Mouse (Mus musculus) hindbrain, embryonic 11.5 days (tissue): Measurements from ENCODE around the gene Cemip2. TPM values are rescaled to one million over a fixed set of nuclear protein-coding genes. Genes with fewer than 3 reads are reported as not detected.

ENCODE experiments used
- ATAC-seq: fragments of 200-750 bp; cut with Nextera tagmentation; 2 replicates; pipeline ENCODE4 v1.8.0; 2017; ENCODE audit warnings: mild to moderate bottlenecking, moderate TSS enrichment, moderate library complexity; ENCODE audit not compliant: low FRiP score
- DNase-seq: peaks from one replicate; pipeline ENCODE4 v3.0.0-alpha.2; 2015; ENCODE audit warnings: low spot score
- H3K27ac ChIP-seq: fragments of 300-500 bp; sonication (generic); 2 replicates; pipeline ENCODE4 v1.5.1; 2014; ENCODE audit warnings: mild to moderate bottlenecking, low read depth, low read length
- H3K27me3 ChIP-seq: fragments of 300-500 bp; sonication (generic); 2 replicates; pipeline ENCODE4 v1.6.1; 2014; ENCODE audit warnings: mild to moderate bottlenecking, low read length, moderate library complexity, mixed read lengths; ENCODE audit not compliant: control insufficient read depth, insufficient read depth
- H3K36me3 ChIP-seq: fragments of 300-500 bp; sonication (generic); 2 replicates; pipeline ENCODE4 v1.6.1; 2014; ENCODE audit warnings: mild to moderate bottlenecking, low read length, moderate library complexity, mixed read lengths; ENCODE audit not compliant: control insufficient read depth, insufficient read depth
- H3K4me1 ChIP-seq: fragments of 300-500 bp; sonication (generic); replicated peaks from 2 replicates; pipeline ENCODE4 v1.6.1; 2014; ENCODE audit warnings: low read length, mixed read lengths; ENCODE audit not compliant: control insufficient read depth, insufficient read depth
- H3K4me2 ChIP-seq: fragments of 300-500 bp; sonication (generic); replicated peaks from 2 replicates; pipeline ENCODE4 v1.6.1; 2014; ENCODE audit warnings: mild to moderate bottlenecking, low read depth, low read length
- H3K4me3 ChIP-seq: fragments of 300-500 bp; sonication (generic); 2 replicates; pipeline ENCODE4 v1.5.1; 2014; ENCODE audit warnings: low read depth, low read length
- H3K9ac ChIP-seq: fragments of 300-500 bp; sonication (generic); 2 replicates; pipeline ENCODE4 v1.6.1; 2014; ENCODE audit warnings: low read depth, low read length
- H3K9me3 ChIP-seq: fragments of 300-500 bp; sonication (generic); 2 replicates; pipeline ENCODE4 v1.6.1; 2016; ENCODE audit warnings: low read length; ENCODE audit not compliant: control insufficient read depth
- WGBS: fragments of 180-500 bp; shearing (Covaris S2); extraction: QIAGEN DNeasy Blood & Tissue Kit; methylation state at CpG from one replicate; pipeline ENCODE4 v1.1.7; 2014; 5-methylcytosine and 5-hydroxymethylcytosine counted together
- polyA plus RNA-seq: library from polyadenylated mRNA; unstranded; fragments of >200 nt; fragmentation: Nextera tagmentation; extraction: Ambion mirVana; gene quantifications from 2 replicates; pipeline ENCODE4 v1.2.1, GENCODE M21; 2014

Cemip2 gene
- polyA plus RNA-seq, 1 experiment from 2014 or later = 85.6 TPM

DNA sequence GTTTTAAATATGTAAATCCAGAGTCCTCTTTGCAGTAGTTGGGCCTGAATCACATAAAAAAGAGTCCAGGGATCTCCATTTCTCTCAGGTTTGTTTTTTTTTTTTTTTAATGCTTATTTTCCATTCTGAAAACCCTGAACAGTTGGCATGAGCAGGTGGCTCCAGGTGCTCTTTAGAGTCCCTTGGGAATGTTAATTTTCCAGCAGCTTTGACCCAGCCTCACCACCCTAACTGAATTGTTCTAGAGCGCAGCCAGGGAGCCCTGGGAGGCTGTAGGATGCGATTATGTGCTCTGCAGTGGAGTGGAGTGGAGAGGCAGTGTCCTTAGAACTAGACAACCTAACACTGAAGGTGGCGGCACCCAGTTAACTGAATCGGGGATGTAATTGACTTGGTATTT is 13.7 kb downstream of the Cemip2 start:
- H3K4me1 ChIP-seq = peaks cover 13% of the 10 kb centered on the region
- H3K4me2 ChIP-seq = no peak overlapping the region
- no peak overlapping the region for H3K4me3 ChIP-seq
- ATAC-seq = no peak
- DNase-seq = no peak
- H3K9me3 ChIP-seq = no peaks in the 10 kb centered on the region
- WGBS = 80% methylated on average over 4 of the region's 4 CpGs
- no peak overlapping the region for H3K9ac ChIP-seq
- H3K27me3 ChIP-seq = no peaks in the 10 kb centered on the region
- H3K36me3 ChIP-seq = peaks cover 7% of the 10 kb centered on the region; the same call in 1 of the 2 replicates
- H3K27ac ChIP-seq = peak overlapping the region; percentile 32

DNA sequence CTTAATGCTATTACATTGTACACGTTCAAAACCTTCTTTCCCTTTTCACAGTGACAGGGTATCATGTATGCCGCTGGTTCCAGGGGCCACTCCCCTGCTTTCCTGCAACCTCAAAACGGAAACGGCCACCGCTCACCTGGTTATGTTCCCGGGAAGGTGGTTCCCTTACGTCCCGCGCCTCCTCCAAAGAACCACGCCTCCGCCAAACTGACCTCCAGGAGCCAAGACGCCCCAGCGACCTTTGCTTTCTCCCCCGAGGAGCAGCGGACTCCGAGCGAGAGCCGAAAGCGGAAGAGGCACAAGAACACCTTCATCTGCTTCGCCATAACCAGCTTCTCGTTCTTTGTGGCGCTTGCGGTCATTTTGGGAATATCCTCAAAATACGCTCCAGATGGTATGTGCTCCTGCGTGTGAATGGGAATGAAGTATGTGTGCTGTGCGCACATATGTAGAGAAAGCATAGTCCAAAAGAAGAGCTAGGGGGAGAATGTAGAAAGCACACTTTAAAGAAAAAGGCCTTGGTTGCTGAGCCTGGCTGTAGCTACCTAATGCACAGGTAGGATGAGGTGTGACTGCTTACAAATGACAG is 14.5 kb downstream of the Cemip2 start:
- H3K9ac ChIP-seq = no peak overlapping the region
- H3K9me3 ChIP-seq = no peaks in the 10 kb centered on the region
- WGBS = 89% methylated on average over 26 of the region's 26 CpGs
- H3K4me2 ChIP-seq = no peak overlapping the region
- peaks cover 11% of the 10 kb centered on the region for H3K4me1 ChIP-seq
- DNase-seq (no peak), ATAC-seq (no peak)
- no peaks in the 10 kb centered on the region for H3K27me3 ChIP-seq
- H3K36me3 ChIP-seq = peaks cover 7% of the 10 kb centered on the region; the same call in 1 of the 2 replicates
- no peak overlapping the region for H3K4me3 ChIP-seq
- H3K27ac ChIP-seq = no peak overlapping the region

DNA sequence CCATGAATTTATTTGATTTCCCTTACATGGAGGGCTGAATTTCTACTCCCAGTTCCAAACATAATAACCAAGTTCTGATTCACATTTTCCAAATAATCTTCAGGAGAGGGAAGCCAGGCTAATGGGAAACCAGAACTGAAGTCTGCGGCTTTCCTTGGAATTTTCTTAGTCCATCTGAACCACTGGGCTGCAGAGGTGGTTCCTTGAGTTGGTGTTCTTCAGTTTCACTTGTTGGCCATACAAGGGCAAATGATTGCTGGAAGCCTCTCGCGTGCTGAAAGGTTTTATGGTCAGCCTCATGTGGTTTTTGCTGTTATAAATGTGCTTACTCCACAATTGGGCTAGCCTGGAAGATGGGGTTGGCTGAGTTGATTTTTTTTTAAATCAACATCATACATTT is 16.4 kb downstream of the Cemip2 start:
- H3K4me1 ChIP-seq = peaks cover 6% of the 10 kb centered on the region; the same call in 1 of the 2 replicates
- H3K9me3 ChIP-seq = no peaks in the 10 kb centered on the region
- H3K4me2 ChIP-seq = no peak overlapping the region
- H3K9ac ChIP-seq = no peak overlapping the region
- 100% methylated on average over 3 of the region's 3 CpGs for WGBS
- no peaks in the 10 kb centered on the region for H3K27me3 ChIP-seq
- no peak overlapping the region for H3K4me3 ChIP-seq
- H3K36me3 ChIP-seq = peaks cover 7% of the 10 kb centered on the region; the same call in 1 of the 2 replicates
- H3K27ac ChIP-seq = no peak overlapping the region
- ATAC-seq (no peak), DNase-seq (no peak)

DNA sequence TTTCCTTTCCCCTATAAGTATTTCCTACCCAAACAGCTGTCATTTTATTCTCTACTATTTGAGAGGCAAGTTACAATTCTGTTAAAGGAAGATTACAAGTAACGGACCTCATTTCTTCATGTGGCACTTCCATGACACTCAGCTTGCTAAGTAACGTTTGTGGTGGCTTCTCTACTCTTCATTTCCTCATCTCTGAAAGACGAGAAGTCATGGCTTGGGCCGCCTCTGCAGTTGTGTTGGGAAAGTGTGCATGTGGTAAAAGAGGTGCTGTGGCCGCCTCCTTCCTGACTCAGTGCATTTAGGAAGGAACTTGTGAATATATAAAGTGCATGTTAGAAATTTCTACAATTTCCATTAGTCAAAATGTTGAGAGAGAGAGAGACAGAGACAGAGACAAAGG is 18.2 kb downstream of the Cemip2 start:
- ATAC-seq = no peak
- no peak for DNase-seq
- no peak overlapping the region for H3K4me2 ChIP-seq
- H3K27me3 ChIP-seq = no peaks in the 10 kb centered on the region
- 86% methylated on average over 5 of the region's 5 CpGs for WGBS
- no peak overlapping the region for H3K4me3 ChIP-seq
- H3K27ac ChIP-seq = no peak overlapping the region
- H3K9ac ChIP-seq = no peak overlapping the region
- H3K9me3 ChIP-seq = no peaks in the 10 kb centered on the region
- peaks cover 11% of the 10 kb centered on the region; the same call in 1 of the 2 replicates for H3K36me3 ChIP-seq
- no peaks in the 10 kb centered on the region for H3K4me1 ChIP-seq

DNA sequence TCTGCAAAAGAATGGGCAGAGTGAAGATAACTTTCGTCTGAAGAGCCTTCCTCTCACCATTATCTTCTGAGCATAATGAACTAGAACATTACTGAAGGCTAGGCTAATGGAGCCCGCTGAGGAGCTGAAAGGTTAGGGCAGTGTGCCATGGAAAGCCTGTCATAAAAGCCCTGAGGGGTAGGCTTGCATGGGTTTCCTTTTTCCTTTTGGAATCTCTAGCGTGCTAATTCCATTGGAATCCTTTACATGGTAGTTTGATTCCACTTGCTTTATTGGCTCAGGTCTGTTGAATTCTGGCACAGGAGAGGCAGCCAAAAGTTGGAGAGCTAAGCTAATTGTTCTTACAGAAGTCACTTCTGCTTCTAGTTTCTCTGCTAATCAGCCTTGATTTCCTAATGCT is 20.6 kb downstream of the Cemip2 start:
- H3K36me3 ChIP-seq = peaks cover 15% of the 10 kb centered on the region
- H3K27ac ChIP-seq = no peak overlapping the region
- WGBS = 81% methylated on average over 3 of the region's 3 CpGs

DNA sequence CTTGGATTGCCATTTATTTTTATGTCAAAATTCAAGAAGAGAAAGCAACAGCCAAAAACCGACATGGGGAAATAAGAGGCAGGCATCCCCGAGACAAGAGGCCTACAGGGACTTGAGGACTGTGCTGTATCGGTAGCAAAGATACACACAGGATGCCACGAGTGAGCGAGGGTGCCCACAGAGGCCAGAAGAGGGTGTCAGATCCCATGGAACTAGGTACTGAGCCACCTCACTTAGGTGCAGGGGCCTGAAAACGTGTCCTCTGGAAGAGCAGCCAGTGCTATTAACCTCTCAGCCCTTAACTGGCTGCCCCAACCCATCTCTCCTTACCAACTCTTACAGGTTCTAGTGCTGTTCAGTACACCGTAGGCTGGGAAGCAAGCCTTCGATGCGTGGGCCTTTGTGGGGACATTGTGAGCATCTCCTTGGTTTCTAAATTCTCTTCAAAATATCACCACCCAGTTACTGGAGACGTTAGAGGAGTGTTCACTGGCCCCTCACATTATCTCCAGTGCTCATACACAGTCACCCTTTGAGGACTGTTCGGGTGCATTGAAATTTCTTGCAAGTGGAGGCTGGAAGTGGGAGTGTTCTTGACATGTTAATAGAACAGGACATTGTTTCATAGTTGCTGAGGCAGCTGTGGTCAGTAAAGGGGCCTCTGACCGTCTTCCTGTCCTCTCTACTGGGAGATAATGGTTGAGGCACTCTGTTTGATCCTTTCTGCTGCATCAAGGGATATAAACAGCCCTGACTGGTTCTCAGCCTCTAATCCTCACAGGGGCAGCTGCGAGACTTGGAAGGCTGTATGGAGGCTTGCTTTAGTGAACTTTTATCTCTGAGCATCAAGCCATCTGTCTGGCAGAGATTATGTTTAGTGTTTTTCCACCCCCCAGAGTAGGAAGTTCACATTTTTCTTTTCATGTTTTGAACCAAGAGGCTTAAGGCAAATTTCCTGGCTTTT is 21.6 kb downstream of the Cemip2 start:
- H3K27ac ChIP-seq = 0 out of 2 replicates have a peak overlapping the region, but pooled peaks have one; percentile 33
- H3K4me3 ChIP-seq = no peak overlapping the region
- no peak for ATAC-seq
- no peak overlapping the region for H3K9ac ChIP-seq
- no peak for DNase-seq
- no peaks in the 10 kb centered on the region for H3K4me1 ChIP-seq
- no peaks in the 10 kb centered on the region for H3K27me3 ChIP-seq
- WGBS = 77% methylated on average over 13 of the region's 13 CpGs
- peaks cover 18% of the 10 kb centered on the region for H3K36me3 ChIP-seq
- no peak overlapping the region for H3K4me2 ChIP-seq
- no peaks in the 10 kb centered on the region for H3K9me3 ChIP-seq

More for the DNA sequence above, 20.6 kb downstream of the Cemip2 start:
- Histone ChIP-seq H3K27me3 (no peaks in the 10 kb centered on the region), H3K9ac (no peak overlapping the region), H3K9me3 (no peaks in the 10 kb centered on the region), H3K4me2 (no peak overlapping the region), H3K4me3 (no peak overlapping the region), H3K4me1 (no peaks in the 10 kb centered on the region)
- ATAC-seq (no peak), DNase-seq (no peak)

DNA sequence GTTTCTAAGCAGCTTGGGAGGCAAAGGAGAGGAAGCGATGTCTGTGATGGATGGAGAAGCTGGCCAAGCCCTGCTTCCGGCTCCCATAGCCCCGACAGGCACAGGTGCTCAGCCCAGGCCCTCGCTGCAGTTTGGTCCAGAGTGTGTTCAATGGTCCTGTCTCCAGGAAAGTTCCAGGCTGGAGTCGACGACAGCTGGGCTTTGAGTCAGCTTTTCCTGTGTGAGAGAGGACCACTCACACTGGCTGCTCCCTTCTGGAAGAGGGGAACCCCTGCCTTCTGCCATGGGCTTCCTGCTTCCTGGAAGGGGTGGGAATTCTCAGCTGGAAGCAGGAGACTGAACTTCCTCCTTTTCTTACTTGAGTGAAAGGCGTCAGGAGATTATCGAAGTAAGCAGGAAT is 26.3 kb downstream of the Cemip2 start:
- ATAC-seq (no peak), DNase-seq (no peak)
- Histone ChIP-seq H3K27ac (no peak overlapping the region), H3K9ac (no peak overlapping the region), H3K27me3 (no peaks in the 10 kb centered on the region), H3K9me3 (no peaks in the 10 kb centered on the region), H3K36me3 (peaks cover 30% of the 10 kb centered on the region), H3K4me2 (no peak overlapping the region), H3K4me1 (no peaks in the 10 kb centered on the region), H3K4me3 (no peak overlapping the region)
- WGBS = 93% methylated on average over 8 of the region's 8 CpGs

DNA sequence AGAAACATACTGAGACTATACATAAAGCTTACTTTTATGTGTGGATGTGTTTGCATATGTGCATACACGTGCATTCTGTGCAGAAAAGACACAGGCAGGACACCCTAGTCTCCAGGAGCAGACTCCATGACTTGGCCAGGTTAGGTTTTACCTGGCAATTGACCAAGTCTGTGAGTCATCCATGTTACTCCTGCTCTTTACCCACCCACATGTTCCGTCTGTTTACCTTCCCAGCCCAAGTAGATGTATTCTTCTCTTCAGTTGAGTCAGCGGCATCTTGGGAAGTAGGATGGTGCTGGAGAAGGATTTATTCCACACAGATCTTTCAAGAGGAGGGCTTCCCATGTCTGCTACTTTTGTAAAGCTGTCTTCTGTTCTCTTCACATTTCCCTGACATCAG is 27.2 kb downstream of the Cemip2 start:
- H3K27me3 ChIP-seq = no peaks in the 10 kb centered on the region
- ATAC-seq (no peak), DNase-seq (no peak)
- 95% methylated on average over 3 of the region's 3 CpGs for WGBS
- no peaks in the 10 kb centered on the region for H3K9me3 ChIP-seq
- peaks cover 26% of the 10 kb centered on the region for H3K36me3 ChIP-seq
- no peak overlapping the region for H3K4me3 ChIP-seq
- no peak overlapping the region for H3K9ac ChIP-seq
- no peak overlapping the region for H3K27ac ChIP-seq
- no peaks in the 10 kb centered on the region for H3K4me1 ChIP-seq
- no peak overlapping the region for H3K4me2 ChIP-seq
